Mouse (Mus musculus) thymus, postnatal 0 days (tissue): ENCODE measurements around the gene Fam92b. TPM values are rescaled to one million over a fixed set of nuclear protein-coding genes. Genes with fewer than 3 reads are reported as not detected.

Source experiments
- DNase-seq: peaks from one replicate; pipeline ENCODE4 v3.0.0-alpha.2; 2015; ENCODE audit warnings: low spot score
- polyA plus RNA-seq: library from polyadenylated mRNA; unstranded; fragments of >200 nt; fragmentation: Nextera tagmentation; extraction: Ambion mirVana; gene quantifications from 2 replicates; pipeline ENCODE4 v1.2.1, GENCODE M21; 2015

Fam92b gene
- 0.21 and 0.34 TPM in 2 replicates for polyA plus RNA-seq

DNA sequence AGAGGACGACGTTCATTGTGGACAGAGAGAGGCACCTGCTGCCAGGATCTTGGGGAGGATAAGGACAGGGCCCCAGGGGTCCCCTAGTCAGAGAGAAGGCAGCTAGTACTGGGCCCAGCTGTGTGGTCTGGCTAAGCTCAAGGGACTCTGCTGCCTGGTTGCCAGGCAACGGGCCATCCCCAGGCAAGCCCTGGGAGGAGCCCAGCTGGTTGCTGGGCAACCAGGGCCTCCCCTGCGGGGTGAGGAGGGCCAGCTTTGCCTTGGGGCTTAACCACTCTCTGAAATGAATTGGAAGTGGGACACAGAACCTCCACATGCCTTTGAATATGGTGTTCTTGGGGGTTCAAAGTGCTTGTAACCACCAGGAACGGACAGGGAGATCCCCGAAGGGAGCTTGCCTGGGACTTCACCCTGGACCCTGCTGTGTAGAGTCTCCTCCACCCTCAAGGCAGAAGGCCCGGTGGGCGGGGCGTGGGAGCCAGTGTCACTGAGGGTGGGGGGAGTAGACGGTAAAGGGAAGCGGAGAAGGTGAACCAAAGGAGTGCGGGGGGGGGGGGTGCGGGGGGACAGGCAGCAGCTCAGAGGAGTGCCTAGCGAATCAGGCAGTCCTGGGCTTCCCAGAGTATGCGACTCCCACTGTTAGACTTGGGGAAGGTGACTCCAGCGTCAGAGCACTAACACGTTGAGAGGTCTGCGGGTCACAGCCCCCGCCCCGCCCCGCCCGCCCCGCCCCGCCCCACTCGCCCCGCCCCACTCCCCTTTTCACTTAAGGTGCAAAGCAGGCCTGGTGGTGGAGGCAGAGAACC, at the start of gene Fam92b:
Gene Fam92b (minus strand): TSS at position 149 of the 806 bp plus-strand sequence.
- DNase-seq = peak; percentile 59

DNA sequence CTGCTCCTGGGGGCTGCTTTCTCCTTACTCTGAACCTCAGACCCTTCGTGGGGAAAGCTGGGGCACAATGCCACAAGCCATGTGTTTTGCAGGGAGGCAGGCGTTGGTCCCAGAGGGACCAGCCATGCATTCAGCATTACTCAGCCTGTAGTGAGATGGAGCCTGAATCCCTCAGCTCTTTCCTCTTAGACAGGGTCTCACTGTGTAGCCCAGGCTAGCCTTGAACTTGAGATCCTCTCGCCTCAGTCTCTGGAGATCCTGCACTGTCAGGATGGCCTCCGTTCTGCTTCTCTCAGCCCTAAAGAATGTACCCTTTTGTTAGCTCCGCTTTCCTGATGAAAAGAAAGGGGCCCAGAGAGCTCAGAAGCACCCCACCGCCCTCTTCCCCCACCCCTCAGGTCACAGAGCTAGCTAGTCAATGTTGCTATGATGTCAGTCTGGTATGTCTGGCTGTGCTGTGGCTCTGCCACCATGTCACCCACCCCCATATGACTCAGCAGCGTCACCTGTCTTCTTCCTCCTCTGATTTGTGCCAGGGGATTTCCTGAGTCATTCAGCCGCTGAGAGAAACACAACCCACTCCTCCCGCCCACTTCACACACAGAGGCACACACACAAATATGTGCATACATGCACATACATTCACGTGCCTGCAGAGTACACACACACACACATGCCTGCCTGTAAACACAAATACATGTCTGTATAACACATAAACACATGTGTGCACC, 48.3 kb upstream of the Fam92b start:
- peak; percentile 44 for DNase-seq

DNA sequence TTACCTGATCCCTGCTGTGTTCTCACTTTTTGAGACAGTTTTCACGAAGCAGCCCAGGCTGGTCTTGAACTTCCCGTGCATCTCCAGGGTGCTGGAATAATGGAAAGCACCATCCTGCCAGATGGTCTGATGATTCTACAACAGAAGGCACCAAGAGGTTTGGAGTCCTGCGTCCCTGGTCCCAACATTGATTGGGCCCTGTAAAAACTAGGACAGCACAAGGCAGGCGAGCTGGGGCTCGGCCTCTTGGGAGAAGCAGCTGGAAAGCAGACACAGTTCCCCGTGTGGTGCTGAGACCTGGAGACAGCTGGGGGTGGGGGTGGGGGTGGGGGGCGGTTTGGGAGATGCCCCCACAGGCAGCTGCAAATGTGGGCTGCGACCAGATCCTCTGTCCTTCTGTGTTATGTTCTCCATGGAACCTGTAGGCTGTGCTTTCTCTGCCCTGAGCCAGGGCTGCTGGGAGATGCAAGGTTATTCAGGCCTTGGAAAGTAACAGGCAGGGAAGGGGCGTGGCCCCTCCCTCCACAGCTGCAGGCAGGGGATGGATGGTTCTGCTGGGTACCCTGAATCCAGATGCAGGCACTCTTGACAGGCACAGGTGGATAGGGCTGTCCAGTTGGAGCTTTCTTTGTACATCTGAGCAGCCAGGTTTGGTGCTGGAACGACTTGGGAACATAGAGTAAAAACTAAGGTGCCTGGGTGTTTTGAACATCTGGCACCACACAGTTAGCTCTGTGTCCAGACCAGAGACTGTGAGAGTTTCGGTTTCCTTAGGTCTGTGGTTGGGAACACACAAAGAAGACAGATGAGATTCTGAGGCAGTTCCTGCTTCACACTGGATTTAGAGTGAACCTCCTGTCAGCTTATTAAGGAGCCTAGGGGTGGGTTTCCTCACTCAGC, 47.5 kb upstream of the Fam92b start:
- DNase-seq = no peak

DNA sequence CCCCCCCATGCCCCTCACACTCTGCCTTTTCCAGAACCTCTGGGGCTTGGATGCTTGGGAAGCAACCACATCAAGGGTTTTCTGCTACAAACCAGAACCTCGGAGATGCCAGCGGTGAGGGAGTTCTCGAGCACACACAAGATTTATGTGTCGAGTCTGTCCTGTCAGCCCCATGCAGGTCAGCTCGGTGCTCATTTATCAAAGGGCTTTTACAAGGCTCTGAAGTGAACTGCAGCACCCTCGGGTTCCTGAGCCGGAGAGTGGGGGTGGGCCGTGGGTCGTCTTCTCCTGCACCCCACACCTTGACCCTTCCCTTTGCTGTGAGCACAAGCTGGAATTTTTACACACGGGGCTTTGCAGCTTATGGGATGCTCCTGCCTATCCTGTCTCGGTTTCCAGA, 45.3 kb upstream of the Fam92b start:
- DNase-seq = no peak

DNA sequence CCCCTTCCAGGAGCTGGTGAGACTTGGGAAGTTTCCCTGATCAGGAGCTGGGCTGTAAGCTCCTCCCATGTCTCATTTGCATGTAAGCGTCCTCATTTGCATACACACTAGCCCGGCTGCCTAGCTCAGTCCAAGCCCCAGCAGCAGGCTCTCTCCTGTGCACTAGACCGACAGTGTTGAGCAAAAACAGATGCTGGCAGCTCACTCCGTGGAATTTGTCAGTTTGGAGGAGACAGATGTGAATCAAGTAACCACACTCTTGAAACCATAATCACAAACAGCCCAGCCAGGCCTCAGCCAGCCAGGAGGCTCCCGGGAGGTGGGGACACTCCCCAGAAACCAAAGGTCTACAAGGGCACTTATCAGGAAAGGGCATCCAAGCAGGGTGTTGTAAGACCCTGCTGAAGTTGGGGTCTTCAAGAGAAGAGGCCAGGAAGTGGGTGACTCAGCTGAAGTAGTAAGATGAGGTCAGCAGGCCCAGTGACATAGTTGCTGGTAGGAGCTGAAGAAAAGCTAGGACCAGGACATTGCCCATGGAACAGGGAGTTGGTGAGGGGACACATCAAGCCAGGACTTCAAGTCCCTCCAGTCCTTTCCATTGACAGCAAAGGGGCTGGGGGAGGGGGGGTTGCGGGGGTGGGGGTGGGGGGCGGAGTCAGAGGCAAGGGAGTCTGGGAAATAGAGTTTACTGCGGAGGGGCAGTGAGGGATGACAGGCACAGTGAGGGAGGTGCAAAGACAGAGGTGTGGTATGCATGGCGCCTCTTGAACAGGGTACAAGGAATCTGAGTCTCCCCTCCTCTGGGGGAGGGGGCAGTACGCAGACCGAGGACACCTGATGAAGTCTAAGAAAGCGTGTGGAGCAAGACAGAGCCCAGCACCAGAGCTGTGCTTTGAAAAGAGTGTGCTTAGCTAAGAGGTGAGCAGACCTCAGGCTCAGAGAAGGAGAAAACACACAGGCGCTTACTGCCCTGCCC, 39.9 kb upstream of the Fam92b start:
- DNase-seq = no peak

DNA sequence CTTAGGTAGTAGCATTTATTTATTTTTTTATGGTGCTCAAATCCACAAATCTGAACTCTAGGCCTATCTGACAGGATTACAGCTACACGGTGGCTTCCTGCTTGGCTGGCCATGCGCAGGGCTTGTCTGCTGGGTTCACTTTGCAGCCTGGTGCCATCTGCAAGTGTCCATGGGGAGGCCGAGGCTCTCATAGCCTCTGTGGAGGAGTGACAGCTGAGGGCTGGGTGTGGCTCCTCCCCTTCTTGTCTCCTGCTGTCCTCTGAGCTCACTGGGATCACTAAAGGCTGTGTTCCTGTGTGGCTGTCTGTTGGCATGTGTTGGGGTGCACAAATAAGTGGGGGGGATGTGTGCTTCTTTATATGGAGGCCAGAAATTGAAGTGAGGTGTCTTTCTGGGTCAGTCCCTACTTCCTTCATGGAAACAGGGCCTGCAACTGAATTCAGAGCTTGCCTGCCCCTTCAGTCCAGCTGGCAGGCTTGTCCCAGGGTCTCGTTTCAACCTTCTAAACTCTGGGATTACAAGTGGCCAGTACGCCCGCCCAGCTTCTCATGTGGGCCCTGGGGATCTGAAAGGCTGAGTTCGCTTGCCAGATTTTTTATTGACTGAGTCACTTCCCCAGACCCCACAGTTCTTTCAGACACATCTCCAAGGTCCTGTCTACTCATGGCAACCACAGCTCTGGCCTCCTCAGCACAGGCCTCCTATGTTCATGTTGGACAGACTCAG, 38.3 kb upstream of the Fam92b start:
- DNase-seq = no peak

DNA sequence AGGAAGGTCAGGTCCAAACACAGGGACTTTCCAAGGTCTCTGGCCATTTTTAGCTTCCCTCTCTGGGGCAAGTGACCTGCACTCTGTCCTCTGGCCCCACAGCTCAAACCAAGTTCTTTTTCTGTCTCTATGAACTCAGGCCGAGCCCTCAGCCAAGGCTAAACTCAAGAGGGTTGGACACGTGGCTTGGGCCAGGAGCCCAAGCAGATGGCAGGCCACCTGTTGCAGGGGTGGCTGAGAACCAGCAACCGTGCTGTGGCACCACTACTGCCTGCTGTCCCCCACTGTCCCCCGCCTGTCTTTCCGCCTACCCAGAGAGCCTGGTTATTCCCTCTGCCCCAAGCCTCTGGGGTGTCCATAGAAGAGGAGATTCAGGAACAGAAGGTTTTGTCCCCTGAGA, 36.7 kb upstream of the Fam92b start:
- no peak for DNase-seq

DNA sequence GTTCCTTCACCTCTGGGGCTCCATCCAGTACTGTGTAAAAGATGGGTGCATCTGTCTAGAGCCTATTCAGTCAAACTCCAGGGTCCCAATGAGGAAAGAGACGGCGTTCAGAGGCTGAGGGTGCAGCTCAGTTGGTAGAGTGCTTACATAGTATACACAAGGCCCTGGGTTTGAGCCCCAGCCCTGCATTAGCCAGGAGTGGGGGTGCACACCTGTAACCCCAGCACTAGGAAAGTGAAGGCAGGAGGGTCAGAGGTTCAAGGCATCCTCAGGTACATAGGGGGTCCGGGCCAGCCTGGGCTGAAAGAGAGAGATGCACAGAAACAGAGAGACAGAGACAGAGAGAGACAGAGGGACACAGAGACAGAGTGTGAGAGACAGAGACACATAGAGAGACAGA, 36.0 kb upstream of the Fam92b start:
- DNase-seq = no peak

DNA sequence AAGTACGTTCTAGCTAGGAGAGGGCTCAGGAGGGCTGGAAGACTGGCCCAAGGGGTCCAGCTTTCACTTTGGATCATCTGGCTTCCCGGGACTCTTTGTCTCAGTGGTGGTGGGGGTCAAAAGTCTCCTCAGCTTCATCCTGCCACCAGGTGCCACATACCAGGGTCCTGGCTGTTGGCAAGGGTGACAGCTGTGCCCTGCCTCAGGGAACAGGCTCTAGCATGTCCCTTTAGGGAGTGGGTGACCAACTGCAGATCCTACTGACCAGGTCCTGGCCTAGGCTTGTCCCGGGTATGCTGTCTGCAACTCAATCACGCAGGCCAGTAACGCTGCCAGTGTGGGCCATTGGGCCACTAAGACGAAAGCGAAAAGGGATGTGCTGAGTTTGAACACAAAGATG, 35.3 kb upstream of the Fam92b start:
- DNase-seq = no peak

DNA sequence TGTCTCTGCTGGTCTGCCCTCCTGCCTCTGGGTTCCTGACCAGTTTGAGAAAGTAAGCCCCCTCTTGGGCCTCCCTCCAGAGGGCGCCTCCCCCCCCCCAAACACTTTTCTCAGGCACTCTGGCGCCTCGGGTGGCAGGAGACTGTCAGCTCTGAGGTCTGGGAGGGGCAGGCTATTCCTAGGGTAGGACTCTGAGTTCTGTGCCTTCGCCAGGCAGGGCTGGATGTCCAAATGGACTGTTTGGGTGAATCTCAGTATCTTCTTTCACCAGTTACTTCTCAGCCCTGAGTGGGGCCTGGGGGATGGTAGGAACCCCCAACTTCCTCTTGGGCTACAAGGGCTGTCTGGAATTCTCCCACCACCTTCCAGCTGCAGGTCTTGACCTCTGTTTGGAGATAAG, 34.1 kb upstream of the Fam92b start:
- DNase-seq = peak; percentile 6

DNA sequence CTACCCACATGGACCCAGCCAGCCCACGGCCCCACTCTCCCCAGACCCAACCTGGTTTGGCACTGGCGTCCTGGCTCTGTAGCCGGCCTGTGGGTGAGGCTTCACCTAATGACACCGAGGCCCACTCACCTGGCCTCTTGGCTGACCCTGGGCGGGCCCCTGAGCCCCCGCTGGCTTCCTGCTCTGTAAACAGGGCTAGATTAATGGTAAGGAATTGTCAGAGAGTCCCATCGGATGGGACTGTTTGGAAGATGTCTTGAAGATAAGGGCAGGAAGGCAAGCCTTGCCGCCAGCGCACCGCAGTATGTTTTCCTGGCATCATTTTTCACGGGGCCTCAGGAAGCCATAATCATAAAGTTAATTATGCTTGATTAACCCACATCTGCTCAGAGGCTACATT, 30.8 kb upstream of the Fam92b start:
- DNase-seq = no peak

DNA sequence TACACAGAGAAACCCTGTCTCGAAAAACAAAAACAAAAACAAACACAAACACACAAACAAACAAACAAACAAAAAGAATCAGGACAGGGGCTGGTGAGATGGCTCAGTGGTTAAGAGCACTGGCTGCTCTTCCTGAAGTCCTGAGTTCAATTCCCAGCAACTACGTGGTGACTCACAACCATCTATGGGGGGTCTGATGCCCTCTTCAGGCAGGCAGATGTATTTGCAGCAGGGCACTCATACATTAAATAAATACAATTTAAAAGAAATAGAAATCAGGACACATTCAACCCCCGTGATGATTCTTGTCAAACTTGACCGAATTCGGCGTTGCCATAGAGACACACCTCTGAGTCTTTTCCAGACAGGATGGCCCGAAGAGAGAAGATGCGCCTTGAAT, 30.1 kb upstream of the Fam92b start:
- DNase-seq = no peak

DNA sequence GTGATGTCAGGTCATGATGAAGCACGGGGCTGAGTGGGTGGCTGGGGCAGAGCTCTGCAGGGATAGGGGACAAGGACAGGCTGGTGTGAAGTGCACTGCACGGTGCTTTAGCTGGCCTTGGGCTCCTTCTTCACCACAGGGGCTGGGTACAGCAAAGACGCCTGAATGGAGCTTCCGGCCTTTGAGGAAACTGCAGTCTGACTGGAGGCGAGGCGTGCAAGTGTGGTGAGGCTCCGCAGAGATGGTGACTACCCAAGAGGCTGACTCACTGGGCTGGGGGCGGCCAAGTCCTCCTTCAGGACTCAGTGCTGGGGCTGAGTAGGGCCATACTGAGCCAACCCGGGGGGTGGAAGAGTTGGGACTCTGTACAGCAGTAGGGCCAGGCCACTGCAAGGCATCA, 28.6 kb upstream of the Fam92b start:
- no peak for DNase-seq

DNA sequence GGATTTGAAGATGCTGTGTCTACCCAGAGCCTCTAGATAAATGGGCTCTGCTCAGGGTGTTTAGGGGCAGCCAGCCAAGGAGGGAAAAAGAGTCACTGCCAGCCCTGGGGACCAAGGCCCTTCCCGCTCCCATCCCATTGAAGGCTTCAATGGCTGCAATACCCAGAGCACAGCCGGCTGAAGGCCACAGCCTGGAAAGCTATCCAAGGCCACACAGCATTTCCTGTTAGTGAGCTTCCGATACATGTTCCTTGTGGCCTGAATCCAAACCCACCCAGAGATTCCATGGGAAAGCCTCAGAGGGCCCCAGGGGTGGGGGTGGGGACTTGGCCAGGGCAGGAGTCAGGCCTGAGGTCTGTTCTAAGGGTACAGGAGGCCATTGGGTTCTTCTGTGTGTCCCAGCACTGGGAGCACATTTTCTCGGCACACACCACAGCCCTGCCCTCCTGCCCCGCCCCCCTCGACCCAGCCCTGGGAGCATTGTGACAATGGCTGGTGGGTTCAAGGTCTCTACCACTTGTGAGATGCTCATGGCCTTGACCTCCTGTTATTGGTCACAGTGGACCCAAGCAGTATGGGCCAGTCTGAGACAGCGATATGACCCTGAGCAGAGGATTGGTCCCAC, 27.6 kb upstream of the Fam92b start:
- DNase-seq = no peak

DNA sequence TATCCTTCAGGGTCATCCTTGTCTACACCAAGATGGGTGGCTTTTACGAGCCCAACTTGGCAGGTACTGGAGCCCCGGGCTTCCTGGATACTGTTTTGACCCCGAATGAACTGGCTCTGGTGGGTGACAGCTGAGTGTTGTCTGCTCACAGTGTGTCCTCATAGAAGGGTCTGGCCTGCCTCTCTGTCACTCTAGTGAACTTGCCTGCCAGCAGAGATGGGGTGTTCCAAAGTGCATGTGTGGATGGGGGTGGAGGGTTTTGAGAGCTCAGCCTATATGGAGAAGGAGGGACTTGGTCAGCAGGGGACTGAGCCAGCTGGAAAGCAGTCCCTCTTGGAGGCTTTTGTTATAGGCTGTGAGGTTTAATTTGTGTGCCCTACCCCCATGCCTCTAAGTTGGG, 25.3 kb upstream of the Fam92b start:
- DNase-seq = no peak

DNA sequence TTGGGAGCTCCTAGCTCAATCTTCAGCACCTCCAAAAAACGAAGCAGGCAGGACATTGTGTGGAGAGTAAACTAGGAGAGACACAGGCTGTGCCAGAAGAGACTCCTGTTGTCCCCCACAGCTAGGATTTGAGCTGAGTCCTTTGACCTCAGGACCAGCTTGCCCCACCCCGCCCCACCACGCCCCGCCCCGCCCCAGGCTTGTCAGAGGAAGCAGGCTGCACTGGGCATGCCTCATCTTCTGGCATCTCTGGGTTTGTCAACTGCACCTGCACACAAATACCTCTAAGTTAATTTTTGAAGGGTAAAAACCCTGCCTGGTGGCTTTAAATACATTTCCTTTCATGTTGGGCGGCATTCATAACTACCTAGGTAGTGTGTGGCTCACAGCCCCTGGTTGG, 24.1 kb upstream of the Fam92b start:
- DNase-seq = no peak

DNA sequence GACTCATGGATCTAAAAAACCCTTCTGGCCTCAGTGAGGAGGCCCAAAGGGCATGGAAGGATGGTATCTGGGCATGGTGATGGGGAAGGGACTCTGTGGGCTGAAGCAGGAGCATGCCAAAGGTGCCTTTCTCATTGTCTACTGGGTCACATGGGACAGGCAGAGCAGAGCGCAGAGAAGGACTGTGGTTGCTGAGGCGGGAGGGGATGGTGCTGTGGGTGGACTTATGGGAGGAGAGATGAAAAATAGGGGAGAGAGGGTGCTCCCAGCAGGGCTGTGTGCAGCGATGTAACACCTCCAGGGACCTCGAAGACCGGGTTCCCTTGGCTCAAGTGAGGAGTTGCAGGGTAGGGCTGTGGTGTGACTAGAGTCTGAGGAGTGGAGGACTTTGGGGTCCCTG, 14.9 kb upstream of the Fam92b start:
- DNase-seq = no peak

DNA sequence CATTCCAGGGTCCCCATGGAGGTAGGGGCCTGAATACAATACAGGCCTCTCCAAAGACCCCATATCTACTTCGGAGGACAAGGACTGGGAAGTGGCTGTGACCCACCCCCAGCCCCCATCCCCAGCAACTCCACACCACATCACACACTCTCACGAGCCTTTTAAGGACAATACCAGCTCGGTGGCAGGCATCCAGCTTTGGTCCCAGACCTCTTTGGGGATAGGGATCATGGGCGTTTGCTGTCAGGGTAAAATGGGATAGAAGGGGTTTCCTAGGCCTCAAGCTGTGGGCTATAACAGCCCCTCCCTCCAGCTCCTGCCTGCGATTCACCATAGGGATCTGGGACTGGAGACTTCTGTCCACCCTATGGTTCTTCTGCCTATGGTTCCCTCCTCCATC, 14.4 kb upstream of the Fam92b start:
- no peak for DNase-seq

DNA sequence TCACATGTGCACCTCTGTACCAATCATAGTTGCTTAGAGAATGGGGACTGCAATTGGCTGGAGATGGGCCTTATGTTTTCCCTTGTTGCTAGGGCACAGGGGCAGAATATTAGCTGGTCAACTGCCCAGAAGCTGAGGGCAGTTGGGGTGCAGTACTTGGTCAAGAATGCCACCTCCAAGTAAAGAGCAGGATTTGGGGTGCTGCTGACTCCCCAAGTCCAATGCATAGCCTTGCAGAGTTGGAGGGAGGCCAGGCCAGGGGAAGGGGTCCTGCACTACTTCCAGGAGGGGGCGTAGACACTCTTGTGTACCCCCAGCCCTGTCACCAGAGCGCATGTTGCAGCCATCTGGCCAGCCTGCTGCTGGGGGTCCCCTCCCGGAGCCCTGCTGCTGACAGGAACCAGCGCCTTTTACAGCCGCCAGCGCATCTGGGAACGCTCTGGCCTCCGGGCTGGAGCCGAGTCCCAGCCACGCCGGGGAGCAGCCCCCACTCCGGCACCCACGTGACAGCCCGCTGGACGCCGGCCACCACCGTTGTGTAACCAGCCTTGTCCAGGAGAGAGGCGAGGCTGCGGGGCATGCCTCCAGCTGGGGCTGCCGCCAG, 13.6 kb upstream of the Fam92b start:
- DNase-seq = no peak
